Mouse (Mus musculus): ENCODE measurements at regions not wholly inside any gene's neighbourhood (a gene's known extent, or its start where the extent isn't known, plus 50 kb on each side); places are given as distances from the start of the nearest gene placed in this dataset.

DNA sequence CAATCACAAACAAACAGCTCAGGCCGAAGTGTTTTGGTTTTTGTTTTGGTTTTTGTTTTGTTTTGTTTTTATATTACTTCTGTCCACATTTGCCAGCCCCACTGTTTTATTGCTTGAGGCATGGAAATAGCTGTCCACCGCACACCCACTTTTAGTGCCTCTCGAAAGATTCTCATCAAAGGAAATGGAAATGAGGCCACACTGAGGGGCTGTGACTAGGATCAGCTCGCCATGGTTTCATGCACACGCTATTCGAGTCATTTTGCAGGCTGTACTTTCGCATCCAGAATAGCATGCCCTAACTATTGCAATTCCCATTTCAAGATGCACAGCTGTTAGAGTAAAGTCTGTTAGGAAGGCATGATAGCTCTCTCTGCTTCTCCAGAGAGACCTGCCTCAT is 1543.4 kb upstream of the Tenm3 start:
- DNase-seq, result no peak

GRCm38 (mm10) chr8:50383697-50384096 is 1539.9 kb upstream of the Tenm3 start:
- no peak for DNase-seq

GRCm38 (mm10) chr8:50379745-50380144 is 1536.0 kb upstream of the Tenm3 start:
- DNase-seq, result no peak

GRCm38 (mm10) chr8:50373790-50374189 is 1530.0 kb upstream of the Tenm3 start:
- no peak for DNase-seq

- DNase-seq, result no peak
Observed at GRCm38 (mm10) chr8:50326485-50326884, 1482.7 kb upstream of the Tenm3 start.

- no peak for DNase-seq
Observed at GRCm38 (mm10) chr8:50321356-50321963, 1477.7 kb upstream of the Tenm3 start.

- DNase-seq, result no peak
Observed at GRCm38 (mm10) chr8:50316641-50317040, 1472.9 kb upstream of the Tenm3 start.

DNA sequence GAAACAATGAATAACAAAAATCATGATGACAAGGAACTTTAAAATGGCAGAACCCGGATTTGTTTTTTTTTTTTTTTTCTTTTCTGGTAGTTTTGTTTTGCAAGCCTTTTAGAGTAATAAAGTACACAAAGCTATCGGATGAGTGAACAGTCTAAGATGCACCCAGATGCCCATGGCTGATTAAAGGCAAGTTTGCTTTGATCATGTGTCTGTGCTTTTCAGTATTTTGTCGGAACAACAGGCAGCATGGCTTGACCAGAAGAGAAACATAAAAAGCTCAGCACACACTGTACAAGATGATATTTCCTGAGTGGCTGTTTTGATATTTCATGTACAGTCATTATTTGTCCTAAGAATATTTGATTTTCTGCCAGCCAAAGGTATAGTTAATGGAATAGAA is 1466.6 kb upstream of the Tenm3 start:
- DNase-seq, result no peak

- DNase-seq, result no peak
Observed at GRCm38 (mm10) chr8:50300316-50300715, 1456.6 kb upstream of the Tenm3 start.

DNA sequence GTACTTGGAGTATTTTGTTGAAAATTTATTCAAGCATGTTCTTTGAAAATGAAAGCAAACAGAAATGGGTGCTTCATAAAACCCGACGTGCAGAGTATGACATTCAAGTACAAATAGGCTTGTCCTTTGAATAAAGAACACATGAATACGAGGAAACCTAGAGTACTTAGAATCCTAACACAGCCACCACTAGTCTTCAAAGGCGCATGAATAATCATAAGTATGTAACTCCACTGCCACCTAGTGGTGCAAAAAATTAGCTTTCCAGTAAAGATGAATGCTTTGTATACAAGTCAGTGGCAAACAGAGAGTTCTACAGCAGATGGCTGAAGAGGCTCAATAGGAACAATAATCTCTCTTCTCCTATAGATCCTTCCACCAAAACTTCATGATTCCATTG is 1449.8 kb upstream of the Tenm3 start:
- DNase-seq, result no peak

GRCm38 (mm10) chr8:50292158-50292557 is 1448.4 kb upstream of the Tenm3 start:
- DNase-seq, result peak; percentile 3

DNA sequence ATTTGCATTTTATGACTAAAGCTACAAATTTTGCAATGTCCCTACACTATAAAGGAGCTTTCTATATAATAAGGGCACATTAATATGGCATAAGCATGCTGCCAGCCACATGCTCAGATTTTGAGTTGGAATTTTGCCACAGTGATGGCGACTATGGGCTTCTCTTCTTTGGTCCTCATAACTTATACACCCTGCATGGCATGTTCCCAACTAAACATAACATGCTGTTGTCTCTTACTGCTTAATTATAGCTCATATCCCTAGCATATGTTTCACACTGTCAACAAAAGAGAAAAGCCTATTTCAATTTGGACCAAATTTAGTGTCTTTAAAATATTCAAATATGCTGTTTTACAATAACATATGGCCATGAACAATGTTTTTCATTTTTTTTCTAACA is 1432.6 kb upstream of the Tenm3 start:
- DNase-seq, result no peak

GRCm38 (mm10) chr8:50264757-50265156 is 1421.0 kb upstream of the Tenm3 start:
- DNase-seq, result no peak

All from cerebellum, adult 11-12 months (tissue).